Mouse (Mus musculus): ENCODE measurements around the gene Gba.

Gene Gba

GRCm38 (mm10) chr3:89238494-89238893, 35.8 kb downstream of the Gba start:
- no peak for DNase-seq (ENCODE audit: low spot score)

- no peak for DNase-seq (ENCODE audit: low spot score)
Observed at GRCm38 (mm10) chr3:89242331-89242895, 39.7 kb downstream of the Gba start.

GRCm38 (mm10) chr3:89243609-89244008, 40.9 kb downstream of the Gba start:
- DNase-seq (ENCODE audit: low spot score), result peak; percentile 77

GRCm38 (mm10) chr3:89244158-89244981, 41.6 kb downstream of the Gba start:
- DNase-seq (ENCODE audit: low spot score), result peak; percentile 34

GRCm38 (mm10) chr3:89244982-89245687, 42.4 kb downstream of the Gba start:
- no peak for DNase-seq (ENCODE audit: low spot score)

GRCm38 (mm10) chr3:89245688-89246171, 43.0 kb downstream of the Gba start, which contains the start of gene Krtcap2:
Gene Krtcap2, plus strand, starts transcription at chr3:89245966.
- DNase-seq (ENCODE audit: low spot score), result peak; percentile 31

GRCm38 (mm10) chr3:89246261-89247100, 43.8 kb downstream of the Gba start, which contains the start of gene Trim46:
Gene Trim46, minus strand, starts transcription at chr3:89246309.
- DNase-seq (ENCODE audit: low spot score), result peak; percentile 86

- no peak for DNase-seq (ENCODE audit: low spot score)
Observed at GRCm38 (mm10) chr3:89247466-89247865, 44.7 kb downstream of the Gba start.

GRCm38 (mm10) chr3:89250435-89251040, 47.8 kb downstream of the Gba start:
- DNase-seq (ENCODE audit: low spot score), result peak; percentile 58

- peak; percentile 49 for DNase-seq (ENCODE audit: low spot score)
Observed at GRCm38 (mm10) chr3:89251365-89251895, 48.7 kb downstream of the Gba start.

GRCm38 (mm10) chr3:89254994-89255393, 52.3 kb downstream of the Gba start:
- DNase-seq (ENCODE audit: low spot score), result no peak

- no peak for DNase-seq (ENCODE audit: low spot score)
Observed at GRCm38 (mm10) chr3:89256177-89256576, 53.4 kb downstream of the Gba start.

Data from T-cell, adult 2 months (primary cell).